Mouse (Mus musculus) left cerebral cortex, postnatal 36 days (tissue): ENCODE measurements around the gene Pfdn6. TPM values are rescaled to one million over a fixed set of nuclear protein-coding genes. Genes with fewer than 3 reads are reported as not detected.

ENCODE experiments used
- DNase-seq, 2 experiments: peaks; one replicate each; pipeline ENCODE4 v3.0.0; 2021 to 2022; ENCODE audit warnings: low spot score in 2 of 2, mixed read lengths in 1 of 2
- intact Hi-C: fragments of 180-260 bp; cut with DNase I; formaldehyde crosslinking; loops from one replicate; pipeline ENCODE4 v1.15.1; 2025
- total RNA-seq, 2 experiments: library from RNA; stranded (reverse); gene quantifications; 2 replicates each; pipeline ENCODE4 v1.2.3; 2021

The Pfdn6 gene
- total RNA-seq, 2 experiments from 2014 or later: 96.1 to 98.3 TPM

DNA sequence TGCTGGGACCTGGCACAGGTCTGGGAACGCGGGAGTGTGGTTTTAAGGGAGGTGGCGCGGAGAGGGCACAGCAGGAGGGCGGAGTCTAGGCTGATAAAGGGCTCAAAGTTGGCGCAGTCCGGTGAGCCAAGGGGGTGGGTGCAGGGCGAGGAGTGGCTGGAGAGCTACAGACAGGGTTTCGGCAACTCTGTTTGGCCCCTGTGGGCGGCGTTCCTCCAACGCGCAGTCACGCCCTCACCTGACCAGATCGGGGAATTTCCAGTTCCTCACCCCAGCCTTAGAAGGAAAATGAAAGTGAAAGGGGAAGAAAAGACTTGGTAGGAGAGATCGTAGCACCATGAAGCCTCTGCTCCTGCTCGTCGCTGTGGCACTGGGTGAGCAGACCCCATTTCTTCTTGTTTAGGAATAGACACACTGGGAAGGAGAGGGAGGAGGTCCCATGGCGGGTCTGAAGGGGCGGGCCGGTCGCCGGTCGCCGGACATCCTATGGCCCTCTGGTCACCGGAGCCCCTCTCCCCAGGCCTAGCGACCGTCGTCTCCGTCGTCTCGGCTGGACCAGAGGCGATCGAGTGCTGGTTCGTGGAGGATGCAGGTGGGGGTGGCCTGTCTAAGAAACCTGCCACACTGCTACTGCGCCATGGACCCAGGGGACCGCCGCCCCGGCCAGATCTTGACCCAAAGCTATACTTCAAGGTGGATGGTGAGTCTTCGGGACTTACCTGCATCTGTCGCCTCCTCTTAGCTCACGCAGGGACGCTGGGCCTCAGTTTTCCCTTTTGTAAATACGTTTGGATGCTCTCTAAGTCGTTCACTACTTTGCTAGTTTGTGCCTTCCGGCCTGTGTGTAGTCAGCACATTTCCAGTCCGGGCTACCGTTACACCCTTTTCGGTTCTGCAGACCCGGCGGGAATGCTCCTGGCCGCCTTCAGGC, 20.5 kb downstream of the Pfdn6 start:
- peak; percentile 39 to 47 for DNase-seq
- intact Hi-C loops: loop anchor here (2.0 kb wide), 1 partner anchor 23 kb away; no protein-coding TSS in a partner anchor

DNA sequence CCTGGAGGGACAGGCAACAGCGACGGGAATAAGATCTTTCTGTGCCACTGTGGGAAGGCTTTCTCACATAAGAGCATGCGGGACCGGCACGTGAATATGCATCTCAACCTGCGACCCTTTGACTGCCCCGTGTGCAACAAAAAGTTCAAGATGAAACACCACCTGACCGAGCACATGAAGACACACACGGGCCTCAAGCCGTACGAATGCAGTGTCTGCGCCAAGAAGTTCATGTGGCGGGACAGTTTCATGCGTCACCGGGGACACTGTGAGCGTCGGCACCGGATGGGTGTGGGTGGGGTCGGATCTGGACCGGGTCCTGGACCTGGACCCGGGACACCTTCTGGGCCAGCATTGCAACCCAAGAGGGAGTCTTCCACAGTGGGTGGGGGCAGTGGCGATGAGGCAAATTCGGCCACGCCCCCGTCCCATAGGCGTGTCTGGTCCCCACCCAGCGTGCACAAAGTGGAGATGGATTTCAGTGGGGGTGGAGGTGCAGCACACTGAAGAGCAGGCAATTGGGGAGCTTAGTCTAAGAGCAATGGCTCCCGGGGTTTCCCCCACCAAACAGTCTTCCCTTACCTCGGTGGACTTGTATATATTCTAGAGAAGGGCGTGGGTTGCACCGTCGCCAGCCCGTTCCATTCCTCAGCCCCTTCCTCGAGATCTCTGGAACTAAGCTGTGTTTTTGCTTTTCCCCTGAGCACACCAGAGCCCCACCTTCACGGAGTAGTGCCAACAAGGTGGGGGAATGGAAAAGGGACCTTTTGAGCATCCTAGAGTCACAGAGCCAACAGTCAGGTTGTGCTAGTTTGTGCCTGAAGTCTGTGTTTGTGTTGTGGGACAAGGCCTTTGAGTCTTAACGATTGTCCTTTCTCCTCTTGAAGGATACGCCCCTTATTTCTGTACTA, 21.6 kb downstream of the Pfdn6 start:
- intact Hi-C loops: no loop called here
- no peak for DNase-seq

DNA sequence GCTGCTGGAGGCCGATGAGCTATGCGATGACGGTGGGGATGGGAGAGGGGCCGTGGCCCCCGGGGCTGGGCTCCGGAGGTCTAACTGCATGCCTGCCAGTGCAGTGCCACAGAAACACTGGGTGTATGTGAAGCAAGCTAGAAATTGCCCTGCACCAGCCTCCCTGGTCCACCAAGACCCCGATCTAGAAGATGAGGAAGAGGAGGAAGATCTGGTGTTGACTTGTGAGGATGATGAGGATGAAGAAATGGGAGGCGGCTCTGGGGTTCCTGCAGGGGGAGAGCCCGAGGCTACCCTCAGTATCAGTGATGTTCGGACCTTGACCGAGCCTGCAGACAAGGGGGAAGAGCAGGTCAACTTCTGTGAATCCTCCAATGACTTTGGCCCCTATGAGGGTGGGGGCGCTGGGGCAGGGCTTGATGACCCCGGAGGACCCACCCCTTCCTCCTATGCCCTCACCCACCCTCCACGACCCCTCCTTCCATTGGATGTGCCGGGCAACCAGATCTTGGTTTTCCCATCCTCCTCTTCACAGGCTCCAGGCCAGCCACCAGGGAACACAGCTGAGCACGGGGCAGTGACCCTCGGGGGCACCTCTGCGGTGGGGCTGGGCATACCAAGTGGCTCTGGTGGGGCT, 22.4 kb downstream of the Pfdn6 start:
- intact Hi-C loops: no loop called here
- DNase-seq: no peak

DNA sequence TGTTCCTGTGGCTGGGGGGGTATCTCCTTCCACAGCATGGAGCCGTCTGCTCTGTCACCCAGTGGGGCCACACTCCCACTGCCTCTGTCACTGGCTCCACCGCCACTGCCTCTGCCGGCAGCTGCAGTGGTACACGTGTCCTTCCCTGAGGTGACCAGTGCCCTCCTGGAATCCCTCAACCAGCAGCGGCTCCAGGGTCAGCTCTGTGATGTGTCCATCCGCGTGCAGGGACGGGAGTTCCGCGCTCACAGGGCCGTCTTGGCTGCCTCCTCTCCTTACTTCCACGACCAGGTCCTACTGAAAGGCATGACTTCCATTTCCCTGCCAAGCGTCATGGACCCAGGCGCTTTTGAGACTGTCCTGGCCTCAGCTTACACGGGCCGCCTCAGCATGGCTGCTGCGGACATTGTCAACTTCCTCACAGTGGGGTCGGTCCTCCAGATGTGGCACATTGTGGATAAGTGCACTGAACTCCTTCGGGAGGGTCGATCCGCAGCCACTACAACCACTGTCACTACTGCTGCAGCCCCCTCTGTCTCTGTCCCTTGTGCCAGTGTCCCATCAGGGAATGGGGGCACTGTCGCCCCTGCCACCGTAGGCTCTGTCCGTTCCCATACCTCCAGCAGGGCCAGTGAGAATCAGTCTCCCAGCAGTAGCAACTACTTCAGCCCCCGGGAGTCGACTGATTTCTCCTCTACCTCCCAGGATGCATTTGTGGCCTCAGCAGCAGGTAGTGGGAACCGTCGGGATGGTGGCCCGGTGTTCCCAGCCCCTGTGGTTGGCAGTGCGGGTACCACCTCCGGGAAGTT, 23.1 kb downstream of the Pfdn6 start:
- intact Hi-C loops: no loop called here
- no peak for DNase-seq

DNA sequence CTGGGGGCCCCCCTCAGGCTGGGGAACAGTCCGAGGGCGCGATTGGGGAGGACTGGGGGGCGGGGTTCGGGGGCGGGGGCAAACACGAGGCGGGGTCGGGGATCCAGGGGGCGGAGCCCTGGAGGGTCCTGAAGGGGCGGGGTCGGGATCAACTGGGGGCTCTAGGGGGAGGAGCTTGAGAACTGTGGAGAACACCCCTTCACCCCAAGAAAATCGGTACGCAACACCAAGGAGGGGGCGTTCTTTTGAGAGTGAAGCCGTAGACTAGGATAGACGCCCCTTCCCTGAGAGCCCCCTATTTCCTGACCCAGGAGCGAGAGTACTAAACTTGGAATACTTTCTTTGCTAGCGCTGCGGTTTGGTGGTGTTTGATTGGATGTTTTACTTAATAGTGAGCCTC, 23.8 kb downstream of the Pfdn6 start:
- no peak for DNase-seq
- intact Hi-C loops: no loop called here

DNA sequence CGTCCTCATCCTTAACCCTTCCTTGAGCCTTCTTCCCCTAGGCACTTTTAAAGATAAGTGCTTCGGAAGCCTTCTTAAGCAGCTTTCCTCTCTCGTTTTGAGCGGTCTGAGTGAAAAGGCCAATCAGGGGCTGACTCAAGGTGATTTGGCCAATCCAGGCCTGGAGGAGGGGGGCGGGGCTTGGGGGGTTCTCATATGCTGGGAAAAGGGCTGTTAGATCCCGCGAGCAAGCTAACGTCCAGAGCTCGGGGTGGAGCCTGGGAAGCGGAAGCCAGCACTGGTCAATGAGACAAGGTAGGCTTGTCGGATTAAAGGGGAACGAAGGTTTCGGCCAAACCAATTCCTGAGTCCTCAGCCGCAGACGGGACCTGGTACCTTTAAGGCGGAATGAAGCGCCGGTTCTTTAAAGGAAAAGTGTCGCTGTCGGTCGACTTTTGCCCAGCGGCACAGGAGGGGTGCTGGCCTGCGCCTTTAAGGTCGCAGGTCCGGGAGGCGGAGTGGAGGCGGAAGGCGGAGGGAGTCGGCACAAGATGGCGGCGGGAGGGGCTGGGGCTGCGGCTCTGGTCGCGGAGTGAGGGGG, 24.4 kb downstream of the Pfdn6 start, which contains the start of the genes Tapbp and Zbtb22:
Gene Tapbp, plus strand, starts transcription at position 229 of the 580 bp plus-strand sequence.
Gene Zbtb22, plus strand, starts transcription at position 234 of the 580 bp plus-strand sequence.
- peak; percentile 98 for DNase-seq
- intact Hi-C loops: no loop called here

DNA sequence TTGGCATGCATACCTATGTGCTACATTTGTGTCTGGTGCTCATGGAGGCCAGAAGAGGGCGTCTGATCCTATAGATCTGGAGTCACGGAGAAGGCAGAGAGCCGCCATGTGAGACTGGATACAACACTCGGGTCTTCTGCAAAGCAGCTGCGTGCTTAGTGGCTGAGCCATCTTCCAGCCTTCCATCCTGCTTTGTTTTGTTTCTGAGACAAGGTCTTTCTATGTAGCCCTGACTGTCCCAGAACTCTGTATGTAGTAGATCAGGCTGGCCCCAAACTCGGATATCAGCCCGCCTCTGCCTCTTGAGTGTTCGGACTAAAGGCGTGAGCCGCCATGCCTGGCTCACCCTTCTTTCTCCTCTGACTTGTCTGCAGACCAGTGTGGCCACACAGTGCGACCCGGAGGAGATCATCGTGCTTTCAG, 25.2 kb downstream of the Pfdn6 start:
- DNase-seq: no peak
- intact Hi-C loops: no loop called here

DNA sequence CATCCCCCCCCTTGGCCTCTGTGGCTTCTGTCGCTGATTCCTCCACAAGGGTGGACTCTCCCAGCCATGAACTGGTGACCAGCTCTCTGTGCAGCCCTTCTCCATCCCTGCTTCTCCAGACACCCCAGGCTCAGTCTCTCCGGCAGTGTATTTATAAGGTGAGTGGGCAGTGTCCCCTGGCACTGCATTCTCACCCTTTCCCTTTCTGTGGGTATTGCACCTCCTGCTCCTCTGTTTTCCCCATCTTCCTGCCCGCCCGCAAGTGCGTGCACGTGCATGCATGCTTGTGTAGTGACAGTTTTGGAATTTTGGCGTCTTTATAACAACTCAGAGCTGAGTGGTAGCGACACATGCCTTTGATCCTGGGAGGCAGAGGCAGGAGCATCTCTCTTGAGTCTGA, 26.2 kb downstream of the Pfdn6 start:
- DNase-seq: no peak
- intact Hi-C loops: no loop called here

DNA sequence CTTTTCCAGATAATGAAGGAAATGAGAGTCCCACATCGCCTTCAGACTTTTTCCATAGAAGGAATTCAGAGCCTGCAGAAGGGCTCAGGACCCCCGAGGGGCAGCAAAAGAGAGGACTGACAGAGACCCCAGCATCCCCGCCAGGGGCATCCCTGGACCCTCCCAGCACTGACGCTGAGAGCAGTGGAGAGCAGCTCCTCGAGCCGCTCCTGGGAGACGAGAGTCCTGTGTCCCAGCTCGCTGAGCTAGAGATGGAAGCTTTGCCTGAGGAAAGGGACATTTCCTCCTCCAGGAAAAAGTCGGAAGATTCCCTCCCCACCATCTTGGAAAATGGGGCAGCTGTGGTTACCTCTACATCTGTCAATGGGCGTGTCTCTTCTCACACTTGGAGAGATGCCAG, 26.9 kb downstream of the Pfdn6 start:
- no peak for DNase-seq
- intact Hi-C loops: no loop called here

DNA sequence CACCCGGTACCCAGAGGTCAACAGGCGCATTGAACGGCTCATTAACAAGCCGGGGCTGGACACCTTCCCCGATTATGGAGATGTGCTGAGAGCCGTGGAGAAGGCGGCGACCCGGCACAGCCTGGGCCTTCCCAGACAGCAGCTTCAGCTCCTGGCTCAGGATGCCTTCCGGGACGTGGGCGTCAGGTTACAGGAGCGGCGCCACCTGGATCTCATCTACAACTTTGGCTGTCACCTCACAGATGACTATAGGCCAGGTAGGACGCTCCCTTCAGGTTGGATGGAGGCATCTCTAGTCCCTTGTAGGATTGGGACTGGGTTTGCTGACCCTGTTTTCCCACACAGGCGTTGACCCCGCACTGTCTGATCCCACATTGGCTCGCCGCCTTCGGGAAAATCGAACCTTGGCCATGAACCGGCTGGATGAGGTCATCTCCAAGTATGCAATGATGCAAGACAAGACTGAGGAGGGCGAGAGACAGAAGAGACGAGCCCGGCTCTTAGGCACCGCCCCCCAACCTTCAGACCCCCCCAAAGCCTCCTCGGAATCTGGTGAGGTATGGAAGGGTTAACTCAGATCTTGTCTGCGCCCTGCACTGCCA, 28.2 kb downstream of the Pfdn6 start:
- intact Hi-C loops: no loop called here
- no peak for DNase-seq

DNA sequence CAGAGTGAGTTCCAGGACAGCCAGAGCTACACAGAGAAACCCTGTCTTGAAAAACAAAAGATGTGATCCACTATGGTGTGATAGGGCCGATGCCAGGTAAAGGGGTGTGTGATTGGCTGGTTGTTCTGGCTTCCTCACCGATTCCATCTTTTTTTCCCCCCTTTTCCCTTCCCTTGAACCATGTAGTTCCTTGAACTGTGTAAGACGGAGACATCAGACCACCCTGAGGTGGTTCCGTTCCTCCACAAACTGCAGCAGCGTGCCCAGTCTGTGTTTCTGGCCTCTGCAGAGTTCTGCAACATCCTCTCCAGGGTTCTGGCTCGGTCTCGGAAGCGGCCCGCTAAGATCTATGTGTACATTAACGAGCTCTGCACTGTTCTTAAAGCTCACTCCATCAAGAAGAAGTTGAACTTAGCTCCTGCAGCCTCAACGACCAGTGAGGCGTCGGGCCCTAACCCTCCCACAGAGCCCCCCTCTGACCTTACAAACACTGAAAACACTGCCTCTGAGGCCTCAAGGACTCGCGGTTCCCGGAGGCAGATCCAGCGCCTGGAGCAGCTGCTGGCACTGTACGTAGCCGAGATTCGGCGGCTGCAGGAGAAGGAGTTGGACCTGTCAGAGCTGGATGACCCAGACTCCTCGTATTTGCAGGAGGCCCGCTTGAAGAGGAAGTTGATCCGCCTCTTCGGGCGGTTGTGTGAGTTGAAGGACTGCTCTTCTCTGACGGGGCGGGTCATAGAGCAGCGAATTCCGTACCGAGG, 28.9 kb downstream of the Pfdn6 start:
- intact Hi-C loops: no loop called here
- DNase-seq: no peak

DNA sequence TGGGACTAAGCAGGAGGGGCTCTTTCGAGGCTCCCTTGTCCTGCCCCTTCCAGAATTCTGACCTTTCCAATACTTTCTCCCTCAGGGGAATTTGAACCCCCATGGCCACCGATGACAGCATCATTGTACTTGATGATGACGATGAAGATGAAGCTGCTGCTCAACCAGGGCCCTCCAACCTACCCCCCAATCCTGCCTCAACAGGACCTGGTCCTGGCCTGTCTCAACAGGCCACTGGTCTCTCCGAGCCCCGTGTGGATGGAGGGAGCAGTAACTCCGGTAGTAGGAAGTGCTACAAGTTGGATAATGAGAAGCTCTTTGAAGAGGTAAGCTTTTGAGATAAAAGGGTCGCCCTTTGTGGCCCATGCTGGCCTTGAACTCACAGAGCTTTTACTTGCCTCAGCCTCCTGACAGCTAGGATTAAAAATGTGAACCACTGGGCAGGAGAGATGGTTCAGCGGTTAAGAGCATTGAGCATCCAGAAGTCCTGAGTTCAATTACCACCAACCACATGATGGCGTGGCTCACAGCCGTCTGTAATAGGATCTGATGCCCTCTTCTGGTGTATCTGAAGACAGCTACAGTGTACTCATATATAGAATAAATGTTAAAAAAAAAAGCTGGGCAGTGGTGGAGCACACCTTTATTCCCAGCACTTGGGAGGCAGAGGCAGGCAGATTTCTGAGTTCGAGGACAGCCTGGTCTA, 29.6 kb downstream of the Pfdn6 start:
- intact Hi-C loops: no loop called here
- no peak for DNase-seq

DNA sequence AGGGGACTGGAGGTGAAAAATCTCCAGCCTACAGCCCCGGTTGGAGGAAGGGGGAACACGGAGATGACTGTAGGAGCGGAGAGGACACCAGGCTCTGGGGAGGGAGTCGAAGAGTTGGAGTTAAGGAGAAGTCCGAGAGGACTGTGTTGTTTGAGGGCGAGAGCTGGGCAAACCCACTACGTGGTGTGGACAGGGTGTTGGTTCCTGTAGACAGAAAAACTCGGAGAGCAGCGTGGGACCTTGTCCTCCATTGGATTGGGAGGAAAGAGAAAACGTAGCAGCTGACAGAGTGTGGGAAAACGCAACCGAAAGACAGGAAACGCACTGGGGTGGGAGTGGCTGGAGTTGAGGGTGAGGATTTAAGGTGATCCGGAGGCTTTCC, 30.3 kb downstream of the Pfdn6 start:
- intact Hi-C loops: no loop called here
- DNase-seq: no peak

DNA sequence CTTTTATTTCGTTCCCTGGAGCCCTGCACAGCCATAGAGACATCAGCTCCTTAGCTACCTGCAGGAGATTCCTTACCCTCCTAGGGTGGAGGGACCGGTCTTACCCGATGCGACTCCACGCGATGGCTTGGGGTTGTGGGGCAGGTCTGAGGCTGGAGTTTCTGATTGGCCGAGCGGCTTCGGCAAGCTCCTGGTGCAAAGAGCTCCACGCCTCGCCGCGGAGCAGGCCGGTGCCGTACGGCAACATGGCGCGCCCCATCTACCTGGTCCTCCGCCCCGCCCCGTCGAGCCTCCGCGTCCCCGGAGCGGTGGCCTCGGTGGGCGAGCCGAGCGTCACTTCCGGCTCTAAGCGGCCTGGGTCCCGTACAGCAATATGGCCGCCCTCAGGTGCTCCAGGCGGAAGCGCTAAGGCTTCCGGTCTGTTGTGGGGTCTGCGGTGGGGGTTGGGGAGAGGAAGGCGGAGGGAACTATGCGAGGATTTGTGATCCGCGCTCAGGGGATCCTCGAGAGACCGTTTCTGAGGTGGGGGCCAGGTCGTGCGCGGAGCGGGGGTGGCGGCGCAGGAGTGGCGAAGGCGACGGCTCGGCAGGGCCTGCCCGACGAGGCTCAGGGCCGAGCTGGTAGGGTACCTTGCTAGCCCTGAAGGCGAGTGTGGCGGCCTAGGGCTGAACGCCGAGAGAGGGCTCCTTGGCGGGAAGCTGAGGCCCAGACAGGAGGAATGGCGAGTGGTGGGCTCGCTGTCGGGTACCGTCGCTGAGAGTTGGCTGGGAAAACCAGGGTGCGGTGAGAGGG, 30.9 kb downstream of the Pfdn6 start, which contains the start of gene Daxx:
Gene Daxx, plus strand, starts transcription at position 338 of the 792 bp plus-strand sequence.
- peak; percentile 98 to 99 for DNase-seq
- intact Hi-C loops: no loop called here

DNA sequence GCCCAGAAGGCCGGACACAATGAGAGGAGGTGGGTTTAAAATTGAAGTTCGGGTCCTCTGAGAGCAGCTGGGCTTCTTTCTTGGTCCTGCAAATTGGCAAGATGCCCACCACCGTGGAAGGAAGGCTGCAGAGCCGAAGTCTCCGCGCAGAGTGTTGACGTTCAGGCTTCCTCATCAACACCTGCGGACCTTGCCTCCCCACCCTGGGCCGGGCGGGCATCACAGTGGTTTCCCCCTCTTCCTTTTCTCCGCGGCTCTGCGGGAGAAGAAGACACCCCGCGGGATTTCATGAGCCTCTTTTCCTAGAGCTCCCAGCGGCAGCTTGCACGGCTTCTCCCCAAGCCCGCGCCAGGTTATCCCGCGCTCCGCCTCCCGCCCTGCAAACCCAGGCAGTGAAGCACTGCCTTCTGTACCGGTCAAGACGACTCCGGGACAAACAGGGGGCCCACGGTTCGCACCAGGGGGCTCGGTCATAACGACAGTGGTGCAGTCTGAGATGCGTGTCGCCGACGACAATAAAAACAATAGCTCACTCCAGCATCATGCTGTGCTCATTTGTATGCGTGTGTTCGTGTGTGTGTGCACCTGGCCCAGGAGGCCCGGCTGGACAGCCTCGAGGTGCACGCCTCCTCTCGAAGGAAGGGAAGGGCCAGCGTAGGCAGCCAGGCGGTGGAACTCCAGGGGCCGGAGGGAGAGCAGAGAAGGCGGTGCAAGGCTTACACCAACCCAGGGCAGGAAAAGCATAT, 31.6 kb downstream of the Pfdn6 start:
- intact Hi-C loops: no loop called here
- DNase-seq: peak; percentile 65 to 73
